Mouse (Mus musculus): ENCODE data around the gene Grhl1.
A peak's percentile ranks its signal among the peaks of the same experiment; 100 is the strongest.
"Not testable (repeated sequence)": the region's sequence is repeated elsewhere in the genome, so short reads cannot be mapped to it uniquely, and the experiment has no call there.

The Grhl1 gene

DNA sequence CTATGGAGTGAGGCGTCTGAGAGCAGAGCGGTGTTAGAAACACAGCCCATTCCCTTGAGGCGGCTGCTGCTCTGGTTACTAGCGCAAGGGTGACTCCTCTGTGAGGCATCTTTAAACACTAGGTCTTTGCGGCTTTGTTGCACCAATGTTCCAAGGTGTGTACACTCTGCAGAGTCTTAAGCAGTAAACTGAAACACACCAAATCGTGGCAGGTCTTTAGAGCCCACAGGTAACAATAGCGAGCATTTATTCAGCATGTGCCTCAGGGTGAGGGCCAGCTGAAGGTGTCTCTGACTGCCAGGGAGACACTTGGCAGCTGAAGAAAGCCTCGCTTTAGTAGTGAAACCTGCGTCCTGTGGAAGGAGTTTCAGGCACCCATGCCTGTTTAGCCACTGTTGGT, 20.0 kb downstream of the Grhl1 start:
- no peak for DNase-seq

DNA sequence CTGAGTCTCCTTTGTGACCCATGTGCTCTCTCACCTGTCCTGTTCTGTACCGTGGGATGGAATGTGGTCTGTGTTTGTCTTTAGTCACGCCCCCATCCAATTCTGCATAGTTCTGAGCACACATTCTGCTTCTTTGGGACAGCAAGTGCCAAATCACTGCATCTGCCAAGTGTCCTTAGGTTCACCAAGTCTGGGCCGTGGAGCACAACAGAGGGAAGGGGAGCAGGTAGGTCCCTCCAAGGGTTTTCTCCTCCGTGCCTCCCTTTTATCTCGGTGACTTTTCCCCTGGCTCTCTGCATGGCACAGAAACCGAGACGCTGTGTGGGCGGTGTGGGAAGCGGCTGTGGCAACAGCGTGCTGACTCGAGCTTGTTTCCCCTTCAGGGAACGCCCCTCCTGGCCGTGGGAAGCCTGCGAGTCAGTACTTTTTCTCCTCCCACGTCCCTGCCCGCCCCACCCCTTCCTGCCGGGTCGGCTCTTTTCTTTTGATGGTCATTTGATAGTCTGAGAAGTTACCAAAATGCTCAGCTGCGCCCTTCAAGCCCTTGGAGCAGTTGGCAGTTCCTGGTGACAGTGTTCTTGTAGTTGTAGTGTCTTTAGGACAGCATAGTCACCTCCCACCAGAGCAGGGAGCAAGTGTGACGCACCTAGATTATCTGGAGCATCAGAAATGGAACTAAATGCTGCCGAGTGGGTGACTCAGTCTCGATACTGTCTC, 21.0 kb downstream of the Grhl1 start:
- peak; percentile 60 for DNase-seq

DNA sequence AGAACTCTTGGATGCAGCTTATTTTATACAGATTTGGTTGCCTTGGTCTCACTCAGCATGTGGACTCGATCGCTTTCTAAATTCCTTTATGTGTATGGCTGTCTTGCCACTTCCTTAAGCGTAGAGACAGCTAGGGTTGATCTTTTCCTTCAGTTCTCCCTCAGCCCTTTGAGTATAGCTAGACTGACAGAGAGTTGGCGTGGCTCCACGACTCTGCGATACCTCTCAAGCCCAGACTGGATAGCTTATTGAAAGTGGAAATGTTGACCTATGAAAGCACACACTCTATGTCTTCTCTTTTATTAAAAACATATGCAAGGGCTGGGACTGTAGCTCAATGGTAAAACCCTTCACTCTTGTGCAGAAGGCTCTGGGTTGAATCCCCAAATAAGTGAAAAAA, 25.3 kb downstream of the Grhl1 start:
- no peak for DNase-seq

DNA sequence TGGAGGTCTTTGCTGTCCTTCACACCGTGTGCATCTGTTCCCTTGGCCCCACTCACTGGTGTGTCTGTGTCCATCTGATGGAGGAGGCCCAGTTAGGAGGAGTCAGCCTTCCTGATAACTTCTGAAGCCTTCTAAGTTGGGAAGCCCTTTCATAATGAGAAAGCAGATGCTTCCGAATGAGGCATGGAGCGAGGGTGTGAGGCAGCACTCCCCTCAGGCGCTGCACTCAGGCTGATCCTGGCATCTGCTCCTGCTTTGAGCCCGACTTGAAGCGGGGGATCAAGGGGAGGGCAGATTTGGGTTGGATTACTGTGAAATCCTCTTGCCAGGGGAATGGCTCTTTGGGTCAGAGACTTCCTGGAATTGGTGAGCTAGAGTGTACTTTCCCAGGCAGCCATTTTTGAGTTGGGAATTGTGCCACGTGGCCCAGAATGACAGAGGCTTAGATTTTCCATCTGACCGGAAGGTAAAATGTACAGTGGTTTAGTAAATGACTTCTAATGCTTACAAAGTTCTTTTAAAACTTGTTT, 27.3 kb downstream of the Grhl1 start:
- no peak for DNase-seq

DNA sequence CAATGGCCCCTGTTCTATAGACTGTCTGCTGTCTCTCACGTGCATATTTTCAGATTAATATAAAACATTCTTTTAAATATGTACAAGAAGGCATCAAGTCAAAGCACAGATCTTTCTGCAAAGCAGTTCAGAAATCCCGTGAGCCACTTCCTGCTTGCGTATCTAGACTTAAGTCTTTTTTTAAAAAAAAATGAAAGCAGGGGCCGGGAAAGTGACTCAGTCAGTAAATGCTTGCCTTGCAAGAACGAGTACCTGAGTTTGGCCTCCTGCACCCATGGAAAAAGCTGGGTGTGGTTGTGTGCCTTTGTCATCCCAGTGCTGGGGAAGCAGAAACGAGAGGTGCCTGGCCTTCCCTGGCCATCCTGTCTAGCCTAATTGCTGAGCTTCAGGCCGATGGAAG, 28.0 kb downstream of the Grhl1 start:
- DNase-seq, result no peak

DNA sequence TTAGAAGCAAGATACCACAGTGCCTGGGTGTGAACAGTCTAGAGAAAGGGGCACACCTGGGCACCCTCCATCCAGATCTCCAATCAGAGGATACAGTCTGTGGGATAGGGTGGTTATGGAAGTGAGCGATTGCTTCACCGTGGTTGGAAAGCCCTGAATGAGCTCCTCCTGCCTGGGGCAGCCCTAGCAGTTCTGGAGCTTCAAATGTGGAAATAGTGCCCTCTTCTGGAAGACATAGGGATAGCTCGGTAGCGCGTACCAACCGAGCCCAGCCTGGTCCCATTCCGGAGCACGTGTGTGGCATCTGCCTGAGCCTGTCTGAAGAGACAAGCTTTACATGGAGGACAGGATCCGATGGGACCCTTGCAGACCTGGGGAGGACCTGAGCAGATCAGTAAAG, 28.7 kb downstream of the Grhl1 start:
- peak; percentile 65 for DNase-seq

DNA sequence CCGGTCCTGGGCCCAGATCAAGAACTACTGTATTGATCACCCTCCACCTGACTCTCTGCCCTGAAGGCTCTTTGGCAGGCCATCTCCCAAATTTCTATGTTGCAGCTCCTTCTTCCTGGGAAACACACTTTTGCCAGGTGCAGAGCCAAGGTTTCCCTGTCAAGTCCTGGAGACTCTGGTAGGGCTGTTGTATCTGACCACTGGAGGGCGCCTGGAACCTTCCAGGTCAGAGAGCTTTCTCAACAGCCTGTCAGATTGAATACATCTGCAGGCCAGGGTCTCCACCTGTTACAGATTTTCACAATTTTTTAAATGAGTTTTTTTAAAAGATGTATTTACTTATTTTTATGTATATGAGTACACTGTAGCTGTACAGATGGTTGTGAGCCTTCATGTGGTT, 31.2 kb downstream of the Grhl1 start:
- DNase-seq, result peak; percentile 81

DNA sequence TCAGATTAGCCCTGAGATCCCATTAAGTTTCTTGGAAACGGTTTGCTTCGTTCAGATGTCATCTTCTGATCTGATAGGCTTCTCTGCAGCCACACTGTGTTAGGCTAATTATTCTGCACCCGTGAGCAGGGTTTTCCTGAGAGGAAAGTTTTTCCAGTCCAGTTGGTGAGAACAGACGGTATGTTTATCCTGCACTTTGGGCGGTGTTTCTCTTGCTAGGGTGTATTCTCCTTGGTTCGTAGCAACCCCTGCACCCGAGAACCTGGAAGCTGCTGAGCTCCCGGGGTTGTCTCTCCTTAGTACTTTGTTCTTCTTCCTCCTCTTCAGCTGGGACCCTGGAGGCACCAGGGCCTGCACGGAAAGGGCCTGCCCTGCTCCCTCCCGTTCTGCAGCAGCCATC, 34.1 kb downstream of the Grhl1 start:
- no peak for DNase-seq

DNA sequence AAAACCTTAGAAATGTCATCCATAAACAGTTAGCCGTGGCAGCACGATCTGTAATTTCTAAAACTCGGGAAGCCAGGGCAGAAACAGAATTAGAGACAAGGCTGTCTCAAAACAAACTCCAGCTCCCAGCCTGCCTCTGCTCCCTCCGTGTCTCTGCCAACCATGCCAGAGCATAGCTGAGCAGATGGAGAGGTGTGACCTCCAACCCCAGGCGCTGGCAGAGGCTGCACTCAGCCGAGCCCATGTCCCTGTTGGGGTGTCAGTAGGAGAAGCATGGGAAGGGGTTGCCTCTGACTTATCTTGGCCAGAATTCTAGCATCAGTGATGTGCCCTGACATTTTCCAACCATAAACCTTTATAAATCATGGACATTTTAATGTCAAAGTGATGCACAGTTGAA, 40.5 kb downstream of the Grhl1 start:
- DNase-seq, result no peak

DNA sequence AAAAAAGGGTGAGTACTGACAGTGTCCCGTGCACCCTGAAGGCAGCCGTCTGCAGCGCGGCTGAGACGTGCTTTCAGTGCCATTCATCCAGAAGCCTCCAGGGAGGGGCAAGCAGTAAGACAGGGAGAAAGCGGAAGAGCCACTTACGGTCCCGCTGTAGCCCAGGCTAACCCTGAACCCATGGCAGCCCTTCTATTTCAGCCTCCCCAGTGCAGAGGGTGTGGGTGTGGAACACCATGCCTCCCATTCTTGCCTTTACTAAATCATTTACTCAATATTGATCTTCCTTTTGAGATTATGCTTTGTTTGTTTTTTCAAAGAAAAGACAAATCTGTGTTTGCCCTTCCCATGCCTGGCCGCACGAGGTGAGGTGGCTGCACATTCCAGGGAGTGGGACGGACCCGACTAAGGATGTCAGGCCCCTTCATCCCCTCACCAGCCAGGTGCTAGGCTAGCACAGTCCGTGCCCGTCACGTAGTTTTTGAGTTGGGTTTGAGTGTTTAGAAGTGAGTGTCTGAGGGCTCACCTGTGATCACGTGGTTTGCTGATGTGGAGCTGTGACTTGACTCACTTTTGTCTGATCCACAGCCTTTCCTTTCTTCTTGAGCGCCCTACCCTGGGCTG, 42.5 kb downstream of the Grhl1 start:
- DNase-seq, result no peak

DNA sequence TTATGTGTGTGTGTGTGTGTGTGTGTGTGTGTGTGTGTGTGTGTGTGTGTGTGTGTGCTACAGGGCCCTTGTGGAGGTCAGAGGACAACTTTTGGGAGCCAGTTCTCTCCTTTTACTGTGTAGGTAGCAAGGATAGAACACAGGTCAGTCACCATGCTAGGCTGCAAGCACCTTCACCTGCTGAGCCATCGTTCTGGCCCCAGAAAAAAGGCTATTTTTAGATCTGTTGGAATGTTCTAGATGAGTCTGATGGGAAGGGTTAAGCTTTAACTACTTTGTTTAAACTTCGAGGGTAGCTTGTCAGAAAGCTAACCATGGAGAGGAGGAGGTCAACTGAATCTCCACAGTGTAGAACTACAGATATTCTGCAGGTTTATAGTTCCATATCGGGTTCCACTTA, 43.1 kb downstream of the Grhl1 start:
- no peak for DNase-seq

DNA sequence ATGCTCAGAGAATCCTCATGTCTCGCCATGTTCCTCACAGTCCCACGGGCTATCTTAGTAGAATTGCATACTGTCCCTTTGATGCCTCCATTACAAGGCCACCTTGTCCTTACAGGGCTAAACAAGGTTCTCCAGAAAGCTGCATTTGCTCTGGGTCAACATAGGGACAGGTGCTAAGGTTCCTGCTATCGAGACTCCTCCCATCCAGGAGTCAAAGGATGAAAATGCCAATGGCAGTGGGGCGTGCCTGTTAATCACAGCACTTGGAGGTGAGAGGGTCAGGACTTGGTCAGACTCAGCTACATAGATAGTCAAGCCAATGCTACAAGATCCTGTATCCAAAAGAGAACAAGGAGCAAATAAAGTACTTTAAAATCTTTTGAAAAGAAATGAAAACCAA, 47.4 kb downstream of the Grhl1 start:
- no peak for DNase-seq

DNA sequence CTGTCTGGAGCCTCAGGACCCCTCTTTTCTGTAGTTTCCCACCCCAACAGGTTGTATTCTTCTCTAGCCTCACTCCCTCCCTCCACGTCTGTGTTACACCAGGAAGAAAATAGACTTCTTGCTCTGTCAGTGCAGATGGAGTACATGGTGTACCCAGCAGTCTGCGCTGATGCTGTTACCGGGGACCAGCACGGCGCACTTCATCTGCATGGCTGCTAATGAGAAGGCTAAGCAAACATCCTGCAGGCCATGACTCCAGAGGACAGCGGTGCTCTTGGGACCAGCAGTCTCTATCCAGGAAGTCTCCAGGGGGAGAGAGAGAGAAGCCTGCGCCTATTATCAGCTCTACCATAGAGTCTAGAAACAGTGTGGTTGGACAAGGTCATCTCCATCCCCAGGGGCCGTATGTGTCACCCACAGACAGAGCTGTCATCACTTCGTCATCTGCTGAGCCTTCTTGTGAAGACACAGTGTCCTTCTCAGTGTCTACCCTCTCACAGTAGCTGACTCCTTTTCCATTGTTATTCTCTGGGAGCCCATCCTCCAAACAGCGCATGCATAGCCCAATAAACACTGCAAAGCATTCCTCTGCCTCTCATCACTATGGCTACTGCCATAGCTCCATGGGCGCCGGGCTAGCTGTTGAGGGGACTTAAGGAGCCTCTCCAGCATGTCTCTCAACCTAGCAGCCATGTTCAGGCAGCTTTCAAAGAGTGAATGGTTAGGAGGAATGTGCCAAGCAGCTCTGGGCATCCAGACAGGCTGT, 51.6 kb downstream of the Grhl1 start:
- no peak for DNase-seq

DNA sequence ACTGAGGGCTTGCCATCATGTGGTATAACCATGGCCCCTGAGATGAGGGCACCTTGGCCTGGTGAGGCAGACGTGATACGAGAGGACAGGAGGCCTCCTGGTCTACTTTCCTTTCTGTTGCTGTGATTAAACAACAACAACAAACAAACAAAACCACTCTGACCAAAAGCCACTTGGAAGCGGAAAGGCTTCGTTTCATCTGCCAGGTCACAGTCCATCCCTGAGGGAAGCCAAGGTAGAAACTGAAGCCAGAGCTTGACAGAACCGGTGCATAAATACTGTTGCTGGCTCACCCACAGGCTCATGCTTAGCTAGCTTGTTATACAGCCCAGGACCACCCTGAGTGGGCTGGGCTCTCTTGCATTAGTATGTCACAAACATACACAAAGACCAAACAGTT, 54.3 kb downstream of the Grhl1 start:
- DNase-seq, result no peak

DNA sequence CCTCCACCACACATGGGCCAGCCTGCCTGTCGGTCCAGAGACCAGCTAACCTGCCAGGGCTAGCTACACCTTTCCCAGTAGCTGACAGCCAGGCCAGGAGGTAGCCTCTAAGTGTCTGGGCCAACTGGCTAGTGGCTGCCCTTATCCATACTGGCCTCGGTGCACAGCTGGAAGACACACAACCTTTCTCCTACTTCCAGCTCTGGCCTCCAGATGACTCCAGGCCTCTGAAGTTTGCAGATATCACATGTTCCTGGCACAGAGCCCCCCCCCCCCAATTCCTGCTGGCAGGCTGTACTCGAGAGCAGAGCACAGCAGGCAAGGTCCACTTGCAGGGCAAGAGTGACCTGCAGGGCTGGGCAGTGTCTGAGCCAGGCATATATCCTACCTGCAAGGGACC, 55.1 kb downstream of the Grhl1 start:
- DNase-seq, result no peak

DNA sequence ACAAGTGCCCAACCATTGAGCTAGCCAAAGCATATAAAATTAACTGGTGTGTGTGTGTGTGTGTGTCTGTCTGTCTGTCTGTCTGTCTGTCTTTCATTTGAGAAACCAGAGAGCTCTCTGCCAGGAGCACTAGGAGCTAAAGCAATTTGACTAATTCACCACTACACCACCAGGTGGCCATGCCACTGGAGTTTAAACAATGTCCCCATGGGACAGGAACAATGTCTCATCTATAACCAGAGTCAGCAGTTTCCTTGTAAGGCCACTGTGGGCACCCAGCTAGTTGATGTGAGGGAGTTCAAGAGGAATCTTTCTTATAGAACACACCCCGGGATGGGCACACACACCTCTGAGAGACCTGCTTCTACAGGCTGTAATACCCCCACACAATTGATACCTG, 58.1 kb downstream of the Grhl1 start:
- peak; percentile 56 for DNase-seq

DNA sequence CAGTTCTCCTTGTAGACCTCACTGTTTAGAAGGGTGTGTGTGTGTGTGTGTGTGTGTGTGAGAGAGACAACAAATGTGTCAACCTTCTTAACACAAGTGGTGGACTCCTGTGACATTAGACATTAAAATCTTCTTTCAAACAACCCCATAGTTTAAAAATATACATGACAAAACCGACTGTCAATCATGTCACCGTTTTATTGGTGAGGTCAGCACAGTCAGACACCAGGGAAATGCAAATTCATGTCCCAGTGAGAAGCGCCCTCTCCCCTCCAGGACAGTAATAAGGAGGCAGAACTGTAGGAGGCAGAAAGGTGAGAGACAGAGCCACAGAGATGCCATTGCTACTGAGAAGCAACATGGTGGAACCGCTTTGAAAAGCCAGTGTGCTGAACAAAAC, 60.3 kb downstream of the Grhl1 start:
- no peak for DNase-seq

DNA sequence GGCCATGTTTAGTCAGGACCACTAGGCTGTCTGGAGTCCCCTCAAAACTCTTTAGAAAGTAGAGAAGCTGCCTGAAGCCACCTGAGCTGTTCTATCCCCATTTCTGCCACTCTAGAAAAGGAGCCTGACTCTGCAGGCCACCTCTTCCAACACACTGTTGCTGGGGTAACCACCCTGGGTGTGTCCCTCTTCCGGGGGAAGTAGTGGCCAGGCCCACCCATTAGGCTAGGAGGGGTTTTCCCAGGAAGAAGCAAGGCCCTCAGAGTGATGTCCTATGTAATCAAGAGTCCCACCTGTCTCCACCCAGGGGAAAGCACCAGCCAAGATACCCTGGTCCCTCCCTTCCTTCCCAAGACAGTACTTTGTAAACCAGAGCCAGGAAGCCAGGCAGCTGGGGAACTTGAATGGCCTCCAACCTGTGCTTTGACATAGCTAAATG, 61.7 kb downstream of the Grhl1 start:
- peak; percentile 72 for DNase-seq

DNA sequence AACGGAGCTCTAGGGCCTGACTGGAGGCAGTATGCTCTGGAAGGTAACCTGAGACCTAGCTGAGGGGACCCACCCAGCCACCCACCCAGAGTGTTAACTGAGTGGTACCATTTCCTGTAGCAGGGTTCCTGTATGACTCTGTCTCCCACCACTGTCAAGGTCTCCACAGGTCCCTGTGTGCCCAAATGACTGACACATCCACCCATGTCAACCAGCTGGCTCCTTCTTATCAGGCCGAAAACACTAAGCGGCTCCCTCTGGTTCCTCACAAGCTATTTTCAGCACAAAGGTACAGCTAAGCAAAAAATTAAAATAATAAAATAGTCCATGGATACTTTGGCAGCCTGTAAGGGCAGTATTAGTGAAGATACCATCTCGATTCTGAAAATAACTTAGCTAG, 62.1 kb downstream of the Grhl1 start:
- DNase-seq, result peak; percentile 52

DNA sequence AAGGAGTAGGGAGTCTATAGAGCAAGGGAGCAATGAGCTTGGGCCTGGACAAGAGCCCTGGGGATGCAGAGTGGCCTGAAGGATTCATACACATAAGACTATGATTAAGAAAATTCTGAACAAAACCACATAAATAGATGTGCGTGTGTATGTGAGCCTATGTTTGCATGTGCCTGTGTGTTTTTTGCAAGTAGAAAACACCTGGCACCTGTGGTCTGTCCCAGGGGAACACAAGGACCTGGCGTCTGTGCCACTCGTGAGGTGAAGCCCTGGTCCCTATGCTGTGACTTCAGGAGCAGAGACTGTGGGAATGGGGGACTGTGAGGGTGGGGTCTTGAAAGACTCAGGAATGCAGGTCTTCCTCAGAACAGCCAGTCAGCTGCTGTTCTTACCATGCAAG, 62.6 kb downstream of the Grhl1 start:
- no peak for DNase-seq

DNA sequence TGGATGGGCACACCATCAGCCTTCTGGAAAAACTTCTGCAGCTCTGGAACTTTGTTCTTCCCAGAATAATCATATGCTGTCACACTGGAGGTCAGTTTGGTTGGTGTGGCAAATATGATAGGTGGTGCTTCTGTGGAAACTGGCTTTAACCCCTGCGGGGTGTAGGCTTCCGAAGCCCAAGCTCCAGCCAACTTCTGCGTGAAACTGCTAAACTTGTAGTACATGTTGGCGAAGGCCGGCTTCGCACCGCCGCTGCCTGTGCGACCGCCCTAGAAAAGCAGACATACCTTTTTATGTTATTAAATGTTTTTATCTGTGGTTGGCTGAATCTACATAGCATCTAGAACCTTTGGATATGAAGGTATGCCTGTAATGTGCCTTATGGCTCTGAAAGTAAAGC, 66.7 kb downstream of the Grhl1 start:
- not testable (repeated sequence) for DNase-seq

DNA sequence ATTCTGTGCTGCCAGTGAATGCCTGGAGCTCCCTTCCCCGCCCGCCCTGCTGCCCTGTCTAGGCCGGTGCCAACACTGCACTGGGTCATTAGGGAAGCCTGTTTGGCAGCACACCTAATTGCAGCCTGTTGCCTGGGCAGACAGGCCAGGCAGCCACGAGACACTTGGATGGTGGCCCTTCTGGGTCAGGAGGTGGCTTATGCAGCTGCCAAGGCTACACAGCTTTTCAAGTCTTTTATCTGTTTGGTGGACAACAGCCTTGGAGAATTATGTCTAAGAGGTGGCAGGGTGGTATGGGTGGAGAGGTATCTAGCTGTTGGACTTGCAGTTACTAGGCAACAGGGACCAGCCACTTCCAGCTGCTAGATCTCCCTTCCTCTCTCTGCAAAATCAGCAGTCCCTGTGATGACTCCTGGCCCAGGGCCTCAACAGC, 70.3 kb downstream of the Grhl1 start:
- no peak for DNase-seq

DNA sequence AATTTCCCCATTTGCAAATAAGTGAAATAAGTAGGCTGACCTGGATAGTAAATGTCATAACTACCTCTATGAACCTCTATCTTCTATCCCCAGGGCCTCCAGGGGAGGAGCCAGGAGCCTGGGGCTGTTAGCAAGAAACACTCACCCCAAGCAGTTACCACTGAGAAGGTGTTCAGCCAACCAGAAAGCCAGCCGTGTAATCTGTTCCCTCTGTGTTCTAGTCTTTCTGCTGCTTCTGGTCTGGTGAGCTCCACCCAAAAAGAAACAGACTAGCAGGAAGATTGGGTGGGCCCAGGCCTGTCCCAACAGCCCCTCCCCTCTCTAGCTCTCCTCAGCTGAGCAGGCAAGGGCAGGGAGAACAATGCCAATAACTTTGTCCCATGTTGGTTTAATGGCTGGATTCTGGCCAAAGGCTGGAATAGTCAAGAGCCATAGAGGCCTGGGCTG, 72.1 kb downstream of the Grhl1 start:
- peak; percentile 85 for DNase-seq

DNA sequence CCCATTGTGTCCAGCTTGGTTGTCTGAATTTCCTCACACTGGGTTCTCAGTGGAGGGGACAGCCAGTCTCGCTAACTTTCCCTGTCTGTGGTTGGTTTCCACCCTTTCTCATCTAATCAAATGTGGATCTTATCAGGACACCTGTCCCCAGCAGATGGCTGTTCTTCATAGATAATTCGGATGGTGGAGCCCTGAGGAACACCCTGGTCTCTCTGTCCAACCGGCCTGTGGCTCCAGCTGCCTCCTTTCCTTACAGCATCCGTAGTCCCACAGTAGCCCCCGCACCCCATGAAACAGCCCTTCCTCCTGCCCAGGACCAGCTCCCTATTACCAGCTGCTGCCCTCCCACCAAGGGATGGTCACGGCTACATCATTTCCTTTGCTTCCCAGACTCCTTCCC, 73.8 kb downstream of the Grhl1 start:
- peak; percentile 81 for DNase-seq
